Mouse (Mus musculus) liver, embryonic 14 days (tissue): ENCODE data around the gene Epb41l4b. TPM values are rescaled to one million over a fixed set of nuclear protein-coding genes. Genes with fewer than 3 reads are reported as not detected.

Experiments used
- polyA plus RNA-seq: library from polyadenylated mRNA; depleted of rRNA; stranded (reverse); fragments of >200 nt; gene quantifications from 2 replicates; pipeline ENCODE4 v1.2.3, GENCODE M21; 2012; rRNA removed

Epb41l4b gene
- 2.4 and 2.8 TPM in 2 replicates for polyA plus RNA-seq

GRCm38 (mm10) chr4:57143026-57143937, at the start of gene Epb41l4b:
Gene Epb41l4b, minus strand, starts transcription at chr4:57143437.

GRCm38 (mm10) chr4:56990215-56990584, 153.0 kb downstream of the Epb41l4b start, which contains the start of gene Frrs1l:
Gene Frrs1l, minus strand, starts transcription at chr4:56990391.

GRCm38 (mm10) chr4:56946641-56947640, 196.3 kb downstream of the Epb41l4b start, which contains the start of gene Tmem245:
Gene Tmem245, minus strand, starts transcription at chr4:56947437.

Other genes with a start within 250 kb of the Epb41l4b start
- 2.1 and 2.3 TPM in 2 replicates for gene Tmem245, start 196.0 kb downstream of the Epb41l4b start, polyA plus RNA-seq
- 0.01 TPM in 2 replicates for gene Frrs1l, start 153.0 kb downstream of the Epb41l4b start, polyA plus RNA-seq
- gene Ptpn3, start 158.4 kb upstream of the Epb41l4b start, polyA plus RNA-seq: 0.40 and 0.58 TPM in 2 replicates